Mouse (Mus musculus): ENCODE results near the gene St3gal2. TPM values are rescaled to one million over a fixed set of nuclear protein-coding genes. Genes with fewer than 3 reads are reported as not detected.

St3gal2 gene
- 57.8 and 64.8 TPM in 2 replicates for polyA plus RNA-seq (2012; rRNA removed)

GRCm38 (mm10) chr8:110919341-110920031, at the start of gene St3gal2:
Gene St3gal2, plus strand, starts transcription at chr8:110919922.
- H3K27ac ChIP-seq (ENCODE audit: insufficient read depth, low read length) = peak within 1 kb of the TSS; percentile 82
- no peak for TF ChIP-seq CTCF (IDR thresholded peaks at IDR 0.05; ENCODE audit: extremely low read depth, insufficient read depth, low read length)
- TF ChIP-seq POLR2A (IDR thresholded peaks at IDR 0.05; ENCODE audit: extremely low read depth, insufficient read depth, low read length) = peak; percentile 52; the same call in 1 of the 2 replicates

GRCm38 (mm10) chr8:110870501-110870900, 49.2 kb upstream of the St3gal2 start:
- no peak for TF ChIP-seq CTCF (IDR thresholded peaks at IDR 0.05; ENCODE audit: extremely low read depth, insufficient read depth, low read length)
- TF ChIP-seq POLR2A (IDR thresholded peaks at IDR 0.05; ENCODE audit: extremely low read depth, insufficient read depth, low read length) = no peak
- no peak overlapping the region for H3K4me3 ChIP-seq (ENCODE audit: insufficient read depth, low read length)

More at GRCm38 (mm10) chr8:110919341-110920031, at the start of gene St3gal2:
- Histone ChIP-seq H3K4me3 (ENCODE audit: insufficient read depth, low read length) (peak within 1 kb of the TSS; percentile 83), H3K4me1 (ENCODE audit: control insufficient read depth, insufficient read depth, low read length) (peaks cover 1% of the 10 kb centered on the region; the same call in 1 of the 2 replicates)

GRCm38 (mm10) chr8:110877862-110878261, 41.9 kb upstream of the St3gal2 start:
- Histone ChIP-seq H3K4me1 (ENCODE audit: control insufficient read depth, insufficient read depth, low read length) (peaks cover 2% of the 10 kb centered on the region), H3K27ac (ENCODE audit: insufficient read depth, low read length) (no peak overlapping the region), H3K4me3 (ENCODE audit: insufficient read depth, low read length) (no peak overlapping the region)
- TF ChIP-seq POLR2A (IDR thresholded peaks at IDR 0.05; ENCODE audit: extremely low read depth, insufficient read depth, low read length) (no peak), CTCF (IDR thresholded peaks at IDR 0.05; ENCODE audit: extremely low read depth, insufficient read depth, low read length) (no peak)

More at GRCm38 (mm10) chr8:110870501-110870900, 49.2 kb upstream of the St3gal2 start:
- Histone ChIP-seq H3K4me1 (ENCODE audit: control insufficient read depth, insufficient read depth, low read length) (no peaks in the 10 kb centered on the region), H3K27ac (ENCODE audit: insufficient read depth, low read length) (no peak overlapping the region)

- Histone ChIP-seq H3K4me3 (ENCODE audit: insufficient read depth, low read length) (no peak overlapping the region), H3K27ac (ENCODE audit: insufficient read depth, low read length) (no peak overlapping the region), H3K4me1 (ENCODE audit: control insufficient read depth, insufficient read depth, low read length) (no peaks in the 10 kb centered on the region; the same call in 1 of the 2 replicates)
- TF ChIP-seq CTCF (IDR thresholded peaks at IDR 0.05; ENCODE audit: extremely low read depth, insufficient read depth, low read length) = no peak
- TF ChIP-seq POLR2A (IDR thresholded peaks at IDR 0.05; ENCODE audit: extremely low read depth, insufficient read depth, low read length) = no peak
Measured at GRCm38 (mm10) chr8:110881741-110882310, 37.9 kb upstream of the St3gal2 start.

GRCm38 (mm10) chr8:110883824-110884223, 35.9 kb upstream of the St3gal2 start:
- no peak overlapping the region for H3K4me3 ChIP-seq (ENCODE audit: insufficient read depth, low read length)
- no peaks in the 10 kb centered on the region; the same call in 1 of the 2 replicates for H3K4me1 ChIP-seq (ENCODE audit: control insufficient read depth, insufficient read depth, low read length)
- TF ChIP-seq POLR2A (IDR thresholded peaks at IDR 0.05; ENCODE audit: extremely low read depth, insufficient read depth, low read length) (no peak), CTCF (IDR thresholded peaks at IDR 0.05; ENCODE audit: extremely low read depth, insufficient read depth, low read length) (no peak)
- no peak overlapping the region for H3K27ac ChIP-seq (ENCODE audit: insufficient read depth, low read length)

- H3K4me1 ChIP-seq (ENCODE audit: control insufficient read depth, insufficient read depth, low read length) = no peaks in the 10 kb centered on the region; the same call in 1 of the 2 replicates
- H3K4me3 ChIP-seq (ENCODE audit: insufficient read depth, low read length) = no peak overlapping the region
- H3K27ac ChIP-seq (ENCODE audit: insufficient read depth, low read length) = no peak overlapping the region
- TF ChIP-seq POLR2A (IDR thresholded peaks at IDR 0.05; ENCODE audit: extremely low read depth, insufficient read depth, low read length) (no peak), CTCF (IDR thresholded peaks at IDR 0.05; ENCODE audit: extremely low read depth, insufficient read depth, low read length) (no peak)
Measured at GRCm38 (mm10) chr8:110886634-110887033, 33.1 kb upstream of the St3gal2 start.

- Histone ChIP-seq H3K4me1 (ENCODE audit: control insufficient read depth, insufficient read depth, low read length) (no peaks in the 10 kb centered on the region), H3K27ac (ENCODE audit: insufficient read depth, low read length) (no peak overlapping the region), H3K4me3 (ENCODE audit: insufficient read depth, low read length) (no peak overlapping the region)
- no peak for TF ChIP-seq CTCF (IDR thresholded peaks at IDR 0.05; ENCODE audit: extremely low read depth, insufficient read depth, low read length)
- TF ChIP-seq POLR2A (IDR thresholded peaks at IDR 0.05; ENCODE audit: extremely low read depth, insufficient read depth, low read length) = no peak
Measured at GRCm38 (mm10) chr8:110887551-110887950, 32.2 kb upstream of the St3gal2 start.

GRCm38 (mm10) chr8:110888441-110888840, 31.3 kb upstream of the St3gal2 start:
- H3K4me3 ChIP-seq (ENCODE audit: insufficient read depth, low read length) = no peak overlapping the region
- no peaks in the 10 kb centered on the region for H3K4me1 ChIP-seq (ENCODE audit: control insufficient read depth, insufficient read depth, low read length)
- no peak overlapping the region for H3K27ac ChIP-seq (ENCODE audit: insufficient read depth, low read length)
- no peak for TF ChIP-seq POLR2A (IDR thresholded peaks at IDR 0.05; ENCODE audit: extremely low read depth, insufficient read depth, low read length)
- no peak for TF ChIP-seq CTCF (IDR thresholded peaks at IDR 0.05; ENCODE audit: extremely low read depth, insufficient read depth, low read length)

GRCm38 (mm10) chr8:110888860-110889259, 30.9 kb upstream of the St3gal2 start:
- Histone ChIP-seq H3K4me3 (ENCODE audit: insufficient read depth, low read length) (no peak overlapping the region), H3K27ac (ENCODE audit: insufficient read depth, low read length) (no peak overlapping the region), H3K4me1 (ENCODE audit: control insufficient read depth, insufficient read depth, low read length) (no peaks in the 10 kb centered on the region)
- TF ChIP-seq POLR2A (IDR thresholded peaks at IDR 0.05; ENCODE audit: extremely low read depth, insufficient read depth, low read length) = no peak
- no peak for TF ChIP-seq CTCF (IDR thresholded peaks at IDR 0.05; ENCODE audit: extremely low read depth, insufficient read depth, low read length)

Data from cortical plate, adult 2 months (tissue).